Mouse (Mus musculus): Measurements from ENCODE around the gene Cyp4f39. TPM values are rescaled to one million over a fixed set of nuclear protein-coding genes. Genes with fewer than 3 reads are reported as not detected.

Gene Cyp4f39
- polyA plus RNA-seq, 1 experiment, result 1.1 TPM

- no peak overlapping the region for H3K27ac ChIP-seq (ENCODE audit: control insufficient read depth, insufficient read depth, low read length)
- 96% methylated on average over 2 of the region's 2 CpGs for WGBS
Observed at GRCm38 (mm10) chr17:32419989-32420388, 32.5 kb upstream of the Cyp4f39 start.

GRCm38 (mm10) chr17:32420781-32421180 lies 31.7 kb upstream of the Cyp4f39 start:
- TF ChIP-seq POLR2A (IDR thresholded peaks at IDR 0.05; ENCODE audit: control insufficient read depth, extremely low read depth, insufficient read depth, low read length, poor library complexity) (no peak), CTCF (IDR thresholded peaks at IDR 0.05; ENCODE audit: borderline replicate concordance, control insufficient read depth, extremely low read depth, insufficient read depth, low read length, poor library complexity) (no peak)
- Histone ChIP-seq H3K4me3 (ENCODE audit: control insufficient read depth, insufficient read depth, low read length) (no peak overlapping the region), H3K36me3 (ENCODE audit: control insufficient read depth, insufficient read depth, low read length) (peaks cover 27% of the 10 kb centered on the region), H3K27me3 (ENCODE audit: control insufficient read depth, insufficient read depth, low read length) (no peaks in the 10 kb centered on the region), H3K27ac (ENCODE audit: control insufficient read depth, insufficient read depth, low read length) (no peak overlapping the region), H3K4me1 (replicated peaks; ENCODE audit: control insufficient read depth, insufficient read depth, low read length) (peaks cover 18% of the 10 kb centered on the region)
- 93% methylated on average over 8 of the region's 8 CpGs for WGBS
- no peak for DNase-seq

More at GRCm38 (mm10) chr17:32419989-32420388, 32.5 kb upstream of the Cyp4f39 start:
- Histone ChIP-seq H3K4me3 (ENCODE audit: control insufficient read depth, insufficient read depth, low read length) (no peak overlapping the region), H3K4me1 (replicated peaks; ENCODE audit: control insufficient read depth, insufficient read depth, low read length) (peaks cover 14% of the 10 kb centered on the region), H3K36me3 (ENCODE audit: control insufficient read depth, insufficient read depth, low read length) (peaks cover 35% of the 10 kb centered on the region), H3K27me3 (ENCODE audit: control insufficient read depth, insufficient read depth, low read length) (no peaks in the 10 kb centered on the region)
- no peak for TF ChIP-seq CTCF (IDR thresholded peaks at IDR 0.05; ENCODE audit: borderline replicate concordance, control insufficient read depth, extremely low read depth, insufficient read depth, low read length, poor library complexity)
- DNase-seq, result no peak

GRCm38 (mm10) chr17:32424034-32424433 lies 28.5 kb upstream of the Cyp4f39 start, which contains the start of gene Pglyrp2:
Pglyrp2 (minus strand) TSS chr17:32424167.
- Histone ChIP-seq H3K4me3 (ENCODE audit: control insufficient read depth, insufficient read depth, low read length) (peak within 1 kb of the TSS; percentile 33), H3K36me3 (ENCODE audit: control insufficient read depth, insufficient read depth, low read length) (peaks cover 8% of the 10 kb centered on the region; the same call in 1 of the 2 replicates), H3K27ac (ENCODE audit: control insufficient read depth, insufficient read depth, low read length) (peak within 1 kb of the TSS; percentile 81), H3K4me1 (replicated peaks; ENCODE audit: control insufficient read depth, insufficient read depth, low read length) (peaks cover 22% of the 10 kb centered on the region), H3K27me3 (ENCODE audit: control insufficient read depth, insufficient read depth, low read length) (no peaks in the 10 kb centered on the region)
- peak; percentile 30; the same call in 1 of the 2 replicates for TF ChIP-seq POLR2A (IDR thresholded peaks at IDR 0.05; ENCODE audit: control insufficient read depth, extremely low read depth, insufficient read depth, low read length, poor library complexity)
- no peak for TF ChIP-seq CTCF (IDR thresholded peaks at IDR 0.05; ENCODE audit: borderline replicate concordance, control insufficient read depth, extremely low read depth, insufficient read depth, low read length, poor library complexity)
- DNase-seq, result peak; percentile 87
- WGBS, result 1% methylated on average over 2 of the region's 2 CpGs

- no peak overlapping the region for H3K27ac ChIP-seq (ENCODE audit: control insufficient read depth, insufficient read depth, low read length)
- peaks cover 21% of the 10 kb centered on the region for H3K4me1 ChIP-seq (replicated peaks; ENCODE audit: control insufficient read depth, insufficient read depth, low read length)
- no peak for DNase-seq
- H3K36me3 ChIP-seq (ENCODE audit: control insufficient read depth, insufficient read depth, low read length), result no peaks in the 10 kb centered on the region
- no peaks in the 10 kb centered on the region for H3K27me3 ChIP-seq (ENCODE audit: control insufficient read depth, insufficient read depth, low read length)
- no peak overlapping the region for H3K4me3 ChIP-seq (ENCODE audit: control insufficient read depth, insufficient read depth, low read length)
- no peak for TF ChIP-seq CTCF (IDR thresholded peaks at IDR 0.05; ENCODE audit: borderline replicate concordance, control insufficient read depth, extremely low read depth, insufficient read depth, low read length, poor library complexity)
- TF ChIP-seq POLR2A (IDR thresholded peaks at IDR 0.05; ENCODE audit: control insufficient read depth, extremely low read depth, insufficient read depth, low read length, poor library complexity), result no peak
Observed at GRCm38 (mm10) chr17:32426610-32427009, 25.9 kb upstream of the Cyp4f39 start.

GRCm38 (mm10) chr17:32431972-32432371 lies 20.6 kb upstream of the Cyp4f39 start:
- TF ChIP-seq POLR2A (IDR thresholded peaks at IDR 0.05; ENCODE audit: control insufficient read depth, extremely low read depth, insufficient read depth, low read length, poor library complexity), result no peak
- no peak for TF ChIP-seq CTCF (IDR thresholded peaks at IDR 0.05; ENCODE audit: borderline replicate concordance, control insufficient read depth, extremely low read depth, insufficient read depth, low read length, poor library complexity)
- Histone ChIP-seq H3K4me3 (ENCODE audit: control insufficient read depth, insufficient read depth, low read length) (no peak overlapping the region), H3K36me3 (ENCODE audit: control insufficient read depth, insufficient read depth, low read length) (no peaks in the 10 kb centered on the region), H3K4me1 (replicated peaks; ENCODE audit: control insufficient read depth, insufficient read depth, low read length) (peaks cover 2% of the 10 kb centered on the region; the same call in 1 of the 2 replicates), H3K27ac (ENCODE audit: control insufficient read depth, insufficient read depth, low read length) (no peak overlapping the region), H3K27me3 (ENCODE audit: control insufficient read depth, insufficient read depth, low read length) (no peaks in the 10 kb centered on the region)
- 52% methylated on average over 3 of the region's 3 CpGs for WGBS
- DNase-seq, result peak; percentile 17

GRCm38 (mm10) chr17:32434324-32434723 lies 18.2 kb upstream of the Cyp4f39 start:
- Histone ChIP-seq H3K27ac (ENCODE audit: control insufficient read depth, insufficient read depth, low read length) (no peak overlapping the region), H3K36me3 (ENCODE audit: control insufficient read depth, insufficient read depth, low read length) (no peaks in the 10 kb centered on the region), H3K4me1 (replicated peaks; ENCODE audit: control insufficient read depth, insufficient read depth, low read length) (peaks cover 2% of the 10 kb centered on the region; the same call in 1 of the 2 replicates), H3K27me3 (ENCODE audit: control insufficient read depth, insufficient read depth, low read length) (no peaks in the 10 kb centered on the region), H3K4me3 (ENCODE audit: control insufficient read depth, insufficient read depth, low read length) (no peak overlapping the region)
- 71% methylated on average over 4 of the region's 4 CpGs for WGBS
- no peak for DNase-seq
- TF ChIP-seq CTCF (IDR thresholded peaks at IDR 0.05; ENCODE audit: borderline replicate concordance, control insufficient read depth, extremely low read depth, insufficient read depth, low read length, poor library complexity) (no peak), POLR2A (IDR thresholded peaks at IDR 0.05; ENCODE audit: control insufficient read depth, extremely low read depth, insufficient read depth, low read length, poor library complexity) (no peak)

- H3K4me1 ChIP-seq (replicated peaks; ENCODE audit: control insufficient read depth, insufficient read depth, low read length), result peaks cover 2% of the 10 kb centered on the region; the same call in 1 of the 2 replicates
- no peaks in the 10 kb centered on the region for H3K36me3 ChIP-seq (ENCODE audit: control insufficient read depth, insufficient read depth, low read length)
- no peaks in the 10 kb centered on the region for H3K27me3 ChIP-seq (ENCODE audit: control insufficient read depth, insufficient read depth, low read length)
- WGBS, result 92% methylated on average over 5 of the region's 5 CpGs
- no peak overlapping the region for H3K4me3 ChIP-seq (ENCODE audit: control insufficient read depth, insufficient read depth, low read length)
- H3K27ac ChIP-seq (ENCODE audit: control insufficient read depth, insufficient read depth, low read length), result no peak overlapping the region
- TF ChIP-seq POLR2A (IDR thresholded peaks at IDR 0.05; ENCODE audit: control insufficient read depth, extremely low read depth, insufficient read depth, low read length, poor library complexity), result no peak
- TF ChIP-seq CTCF (IDR thresholded peaks at IDR 0.05; ENCODE audit: borderline replicate concordance, control insufficient read depth, extremely low read depth, insufficient read depth, low read length, poor library complexity), result no peak
- no peak for DNase-seq
Observed at GRCm38 (mm10) chr17:32435151-32435550, 17.4 kb upstream of the Cyp4f39 start.
